Mouse (Mus musculus) limb, embryonic 12.5 days (tissue): Measurements from ENCODE around the gene Ncor1. TPM values are rescaled to one million over a fixed set of nuclear protein-coding genes. Genes with fewer than 3 reads are reported as not detected.
"Not testable (repeated sequence)": the region's sequence is repeated elsewhere in the genome, so short reads cannot be mapped to it uniquely, and the experiment has no call there.

ENCODE experiments used
- ATAC-seq: fragments of 200-750 bp; cut with Nextera tagmentation; 2 replicates; pipeline ENCODE4 v1.8.0; 2017; ENCODE audit warnings: low read depth, moderate TSS enrichment; ENCODE audit not compliant: insufficient number of reproducible peaks, insufficient read depth, low FRiP score, low TSS enrichment
- H3K27ac ChIP-seq: fragments of 300-500 bp; sonication (generic); 2 replicates; pipeline ENCODE4 v1.5.1; 2016; ENCODE audit warnings: mild to moderate bottlenecking, moderate library complexity
- H3K27me3 ChIP-seq: fragments of 300-500 bp; sonication (generic); 2 replicates; pipeline ENCODE4 v1.6.1; 2016; ENCODE audit warnings: mild to moderate bottlenecking, moderate library complexity
- H3K36me3 ChIP-seq: fragments of 300-500 bp; sonication (generic); 2 replicates; pipeline ENCODE4 v1.6.1; 2016; ENCODE audit warnings: mild to moderate bottlenecking, moderate library complexity
- H3K4me1 ChIP-seq: fragments of 300-500 bp; sonication (generic); replicated peaks from 2 replicates; pipeline ENCODE4 v1.6.1; 2016
- H3K4me2 ChIP-seq: fragments of 300-500 bp; sonication (generic); 2 replicates; pipeline ENCODE4 v1.6.1; 2016; ENCODE audit warnings: mild to moderate bottlenecking, moderate library complexity
- H3K4me3 ChIP-seq: fragments of 300-500 bp; sonication (generic); replicated peaks from 2 replicates; pipeline ENCODE4 v1.5.1; 2016; ENCODE audit warnings: mild to moderate bottlenecking
- H3K9ac ChIP-seq: fragments of 300-500 bp; sonication (generic); replicated peaks from 2 replicates; pipeline ENCODE4 v1.6.1; 2016; ENCODE audit warnings: mild to moderate bottlenecking, moderate library complexity
- H3K9me3 ChIP-seq: fragments of 300-500 bp; sonication (generic); 2 replicates; pipeline ENCODE4 v1.6.1; 2016; ENCODE audit warnings: mild to moderate bottlenecking, moderate library complexity
- WGBS: fragments of 180-500 bp; shearing (Covaris S2); methylation state at CpG from one replicate; pipeline ENCODE4 v1.1.7; 2016; 5-methylcytosine and 5-hydroxymethylcytosine counted together
- polyA plus RNA-seq: library from polyadenylated mRNA; unstranded; fragments of >200 nt; fragmentation: Nextera tagmentation; extraction: Ambion mirVana; gene quantifications from 2 replicates; pipeline ENCODE4 v1.2.1, GENCODE M21; 2016

Ncor1 gene
- polyA plus RNA-seq, 1 experiment from 2014 or later, result 193 TPM

- WGBS, result 87% methylated on average over 2 of the region's 2 CpGs
Measured at GRCm38 (mm10) chr11:62424525-62424924, 33.8 kb downstream of the Ncor1 start.

GRCm38 (mm10) chr11:62415026-62415425, 43.3 kb downstream of the Ncor1 start:
- ATAC-seq, result no peak
- Histone ChIP-seq H3K36me3 (peaks cover 71% of the 10 kb centered on the region), H3K9ac (no peak overlapping the region), H3K27me3 (no peaks in the 10 kb centered on the region), H3K9me3 (no peaks in the 10 kb centered on the region), H3K4me1 (no peaks in the 10 kb centered on the region), H3K4me3 (no peak overlapping the region), H3K4me2 (no peak overlapping the region), H3K27ac (no peak overlapping the region)
- 92% methylated on average over 4 of the region's 4 CpGs for WGBS

More at GRCm38 (mm10) chr11:62424525-62424924, 33.8 kb downstream of the Ncor1 start:
- H3K4me3 ChIP-seq, result no peak overlapping the region
- H3K9ac ChIP-seq, result no peak overlapping the region
- ATAC-seq, result no peak
- no peaks in the 10 kb centered on the region for H3K27me3 ChIP-seq
- no peaks in the 10 kb centered on the region for H3K9me3 ChIP-seq
- H3K4me1 ChIP-seq, result no peaks in the 10 kb centered on the region
- no peak overlapping the region for H3K27ac ChIP-seq
- H3K4me2 ChIP-seq, result no peak overlapping the region
- H3K36me3 ChIP-seq, result peaks cover 59% of the 10 kb centered on the region

- 96% methylated on average over 1 of the region's 1 CpGs for WGBS
- no peak for ATAC-seq
- Histone ChIP-seq H3K36me3 (peaks cover 64% of the 10 kb centered on the region), H3K4me1 (no peaks in the 10 kb centered on the region), H3K27ac (no peak overlapping the region), H3K27me3 (no peaks in the 10 kb centered on the region), H3K4me2 (no peak overlapping the region), H3K9me3 (no peaks in the 10 kb centered on the region), H3K4me3 (no peak overlapping the region), H3K9ac (no peak overlapping the region)
Measured at GRCm38 (mm10) chr11:62409611-62410010, 48.7 kb downstream of the Ncor1 start.

- Histone ChIP-seq H3K4me2 (no peak overlapping the region), H3K9me3 (no peaks in the 10 kb centered on the region), H3K4me3 (no peak overlapping the region), H3K9ac (no peak overlapping the region), H3K36me3 (peaks cover 56% of the 10 kb centered on the region), H3K27me3 (no peaks in the 10 kb centered on the region), H3K27ac (no peak overlapping the region), H3K4me1 (no peaks in the 10 kb centered on the region)
- WGBS, result 95% methylated on average over 2 of the region's 2 CpGs
- no peak for ATAC-seq
Measured at GRCm38 (mm10) chr11:62408848-62409247, 49.5 kb downstream of the Ncor1 start.

GRCm38 (mm10) chr11:62396405-62396804, 61.9 kb downstream of the Ncor1 start:
- H3K27ac ChIP-seq, result no peak overlapping the region
- H3K4me2 ChIP-seq, result no peak overlapping the region
- H3K27me3 ChIP-seq, result no peaks in the 10 kb centered on the region
- peaks cover 73% of the 10 kb centered on the region for H3K36me3 ChIP-seq
- no peak for ATAC-seq
- H3K4me3 ChIP-seq, result no peak overlapping the region
- no peaks in the 10 kb centered on the region for H3K9me3 ChIP-seq
- no peak overlapping the region for H3K9ac ChIP-seq
- H3K4me1 ChIP-seq, result no peaks in the 10 kb centered on the region
- WGBS, result 91% methylated on average over 2 of the region's 2 CpGs

- no peak overlapping the region for H3K4me2 ChIP-seq
- H3K9ac ChIP-seq, result no peak overlapping the region
- H3K36me3 ChIP-seq, result peaks cover 65% of the 10 kb centered on the region
- H3K9me3 ChIP-seq, result no peaks in the 10 kb centered on the region
- H3K4me3 ChIP-seq, result no peak overlapping the region
- ATAC-seq, result no peak
- no peaks in the 10 kb centered on the region for H3K4me1 ChIP-seq
- no peaks in the 10 kb centered on the region for H3K27me3 ChIP-seq
- H3K27ac ChIP-seq, result no peak overlapping the region
- WGBS, result 95% methylated on average over 3 of the region's 3 CpGs
Measured at GRCm38 (mm10) chr11:62388331-62388679, 70.0 kb downstream of the Ncor1 start.

GRCm38 (mm10) chr11:62387608-62388330, 70.6 kb downstream of the Ncor1 start:
- Histone ChIP-seq H3K9ac (no peak overlapping the region), H3K4me3 (no peak overlapping the region), H3K9me3 (no peaks in the 10 kb centered on the region), H3K4me2 (no peak overlapping the region), H3K4me1 (no peaks in the 10 kb centered on the region), H3K27ac (no peak overlapping the region), H3K36me3 (peaks cover 67% of the 10 kb centered on the region), H3K27me3 (no peaks in the 10 kb centered on the region)
- WGBS, result 91% methylated on average over 10 of the region's 10 CpGs
- ATAC-seq, result no peak

GRCm38 (mm10) chr11:62377202-62377851, 81.0 kb downstream of the Ncor1 start:
- H3K4me2 ChIP-seq, H3K4me1 ChIP-seq, H3K4me3 ChIP-seq, H3K9ac ChIP-seq, H3K9me3 ChIP-seq, H3K27me3 ChIP-seq, H3K27ac ChIP-seq, ATAC-seq: not testable (repeated sequence)
- 87% methylated on average over 6 of the region's 6 CpGs for WGBS
- peaks cover 54% of the 10 kb centered on the region for H3K36me3 ChIP-seq

GRCm38 (mm10) chr11:62371776-62372175, 86.6 kb downstream of the Ncor1 start:
- Histone ChIP-seq H3K27ac (no peak overlapping the region), H3K9ac (no peak overlapping the region), H3K4me1 (no peaks in the 10 kb centered on the region), H3K4me3 (no peak overlapping the region), H3K27me3 (no peaks in the 10 kb centered on the region), H3K9me3 (no peaks in the 10 kb centered on the region), H3K36me3 (peaks cover 68% of the 10 kb centered on the region), H3K4me2 (no peak overlapping the region)
- no peak for ATAC-seq
- WGBS, result 98% methylated on average over 2 of the region's 2 CpGs

GRCm38 (mm10) chr11:62369924-62370323, 88.4 kb downstream of the Ncor1 start:
- H3K36me3 ChIP-seq, result peaks cover 76% of the 10 kb centered on the region
- H3K4me1 ChIP-seq, result no peaks in the 10 kb centered on the region
- ATAC-seq, result no peak
- no peaks in the 10 kb centered on the region for H3K27me3 ChIP-seq
- H3K27ac ChIP-seq, result no peak overlapping the region
- H3K9ac ChIP-seq, result no peak overlapping the region
- H3K4me2 ChIP-seq, result no peak overlapping the region
- H3K4me3 ChIP-seq, result no peak overlapping the region
- no peaks in the 10 kb centered on the region for H3K9me3 ChIP-seq

GRCm38 (mm10) chr11:62366879-62367278, 91.5 kb downstream of the Ncor1 start:
- no peak overlapping the region for H3K27ac ChIP-seq
- no peaks in the 10 kb centered on the region for H3K4me1 ChIP-seq
- no peak overlapping the region for H3K4me2 ChIP-seq
- 88% methylated on average over 6 of the region's 6 CpGs for WGBS
- H3K9me3 ChIP-seq, result no peaks in the 10 kb centered on the region
- H3K4me3 ChIP-seq, result no peak overlapping the region
- H3K27me3 ChIP-seq, result no peaks in the 10 kb centered on the region
- no peak for ATAC-seq
- no peak overlapping the region for H3K9ac ChIP-seq
- peaks cover 76% of the 10 kb centered on the region for H3K36me3 ChIP-seq

- Histone ChIP-seq H3K36me3 (peaks cover 74% of the 10 kb centered on the region), H3K9ac (no peak overlapping the region), H3K4me3 (no peak overlapping the region), H3K27ac (no peak overlapping the region), H3K9me3 (no peaks in the 10 kb centered on the region), H3K4me2 (no peak overlapping the region), H3K4me1 (no peaks in the 10 kb centered on the region), H3K27me3 (no peaks in the 10 kb centered on the region)
- ATAC-seq, result no peak
- 92% methylated on average over 2 of the region's 2 CpGs for WGBS
Measured at GRCm38 (mm10) chr11:62355216-62355615, 103.1 kb downstream of the Ncor1 start.
